Mouse (Mus musculus): ENCODE data around the gene Ifna6. TPM values are rescaled to one million over a fixed set of nuclear protein-coding genes. Genes with fewer than 3 reads are reported as not detected.
A peak's percentile ranks its signal among the peaks of the same experiment; 100 is the strongest.

Ifna6 gene
- total and polyA plus RNA-seq, 2 experiments from 2014 or later: not detected

- WGBS: 0% methylated on average over 8 of the region's 8 CpGs
- no peaks in the 10 kb centered on the region for H3K36me3 ChIP-seq (replicated peaks; ENCODE audit: control insufficient read depth, insufficient read depth, low read length)
- H3K9me3 ChIP-seq (replicated peaks; ENCODE audit: control insufficient read depth, low read length): no peaks in the 10 kb centered on the region
- peak; percentile 81 for DNase-seq (ENCODE audit: low spot score)
- H3K4me2 ChIP-seq (ENCODE audit: low read depth, low read length): peak overlapping the region; percentile 96
- H3K4me1 ChIP-seq (ENCODE audit: control insufficient read depth, insufficient read depth): no peaks in the 10 kb centered on the region
- peaks cover 10% of the 10 kb centered on the region; the same call in 1 of the 2 replicates for H3K27me3 ChIP-seq (ENCODE audit: control insufficient read depth, insufficient read depth, low read length)
- ATAC-seq (ENCODE audit: insufficient read depth, low read depth): peak; percentile 55
- TF ChIP-seq EP300 (IDR thresholded peaks at IDR 0.05; ENCODE audit: low read depth) (no peak), CTCF (IDR thresholded peaks at IDR 0.05; ENCODE audit: low read depth) (peak; percentile 95)
- peak overlapping the region; percentile 71 for H3K4me3 ChIP-seq (ENCODE audit: low read depth, low read length)
- peak overlapping the region; percentile 48; the same call in 1 of the 2 replicates for H3K9ac ChIP-seq (replicated peaks; ENCODE audit: low read depth, low read length)
- peak overlapping the region; percentile 61 for H3K27ac ChIP-seq (ENCODE audit: low read depth)
Observed at GRCm38 (mm10) chr4:88867366-88867925, 40.2 kb downstream of the Ifna6 start.

- peak overlapping the region; percentile 61 for H3K27ac ChIP-seq (ENCODE audit: low read depth)
- H3K27me3 ChIP-seq (ENCODE audit: control insufficient read depth, insufficient read depth, low read length): peaks cover 7% of the 10 kb centered on the region; the same call in 1 of the 2 replicates
- H3K9me3 ChIP-seq (replicated peaks; ENCODE audit: control insufficient read depth, low read length): no peaks in the 10 kb centered on the region
- peak overlapping the region; percentile 71 for H3K4me3 ChIP-seq (ENCODE audit: low read depth, low read length)
- 6% methylated on average over 31 of the region's 31 CpGs for whole genome bisulfite sequencing
- ATAC-seq (ENCODE audit: insufficient read depth, low read depth): peak; percentile 60
- no peaks in the 10 kb centered on the region for H3K4me1 ChIP-seq (ENCODE audit: control insufficient read depth, insufficient read depth)
- peak overlapping the region; percentile 48; the same call in 1 of the 2 replicates for H3K9ac ChIP-seq (replicated peaks; ENCODE audit: low read depth, low read length)
- no peaks in the 10 kb centered on the region for H3K36me3 ChIP-seq (replicated peaks; ENCODE audit: control insufficient read depth, insufficient read depth, low read length)
- peak; percentile 12 for DNase-seq (ENCODE audit: low spot score)
- no peak for TF ChIP-seq EP300 (IDR thresholded peaks at IDR 0.05; ENCODE audit: low read depth)
- no peak for TF ChIP-seq CTCF (IDR thresholded peaks at IDR 0.05; ENCODE audit: low read depth)
- peak overlapping the region; percentile 96 for H3K4me2 ChIP-seq (ENCODE audit: low read depth, low read length)
Observed at GRCm38 (mm10) chr4:88867926-88868911, 41.0 kb downstream of the Ifna6 start.

- H3K9ac ChIP-seq (replicated peaks; ENCODE audit: low read depth, low read length): no peak overlapping the region
- H3K4me1 ChIP-seq (ENCODE audit: control insufficient read depth, insufficient read depth): no peaks in the 10 kb centered on the region
- H3K4me2 ChIP-seq (ENCODE audit: low read depth, low read length): no peak overlapping the region
- no peak overlapping the region for H3K4me3 ChIP-seq (ENCODE audit: low read depth, low read length)
- 2% methylated on average over 2 of the region's 2 CpGs for WGBS
- no peak for ATAC-seq (ENCODE audit: insufficient read depth, low read depth)
- no peak overlapping the region for H3K27ac ChIP-seq (ENCODE audit: low read depth)
- no peak for TF ChIP-seq EP300 (IDR thresholded peaks at IDR 0.05; ENCODE audit: low read depth)
- TF ChIP-seq CTCF (IDR thresholded peaks at IDR 0.05; ENCODE audit: low read depth): peak; percentile 70
- DNase-seq (ENCODE audit: low spot score): peak; percentile 10
- no peaks in the 10 kb centered on the region for H3K27me3 ChIP-seq (ENCODE audit: control insufficient read depth, insufficient read depth, low read length)
- no peaks in the 10 kb centered on the region for H3K36me3 ChIP-seq (replicated peaks; ENCODE audit: control insufficient read depth, insufficient read depth, low read length)
- no peaks in the 10 kb centered on the region for H3K9me3 ChIP-seq (replicated peaks; ENCODE audit: control insufficient read depth, low read length)
Observed at GRCm38 (mm10) chr4:88872691-88873090, 45.5 kb downstream of the Ifna6 start.

GRCm38 (mm10) chr4:88875435-88876095 lies 48.3 kb downstream of the Ifna6 start:
- H3K27ac ChIP-seq (ENCODE audit: low read depth): no peak overlapping the region
- H3K9me3 ChIP-seq (replicated peaks; ENCODE audit: control insufficient read depth, low read length): no peaks in the 10 kb centered on the region
- no peak overlapping the region for H3K4me2 ChIP-seq (ENCODE audit: low read depth, low read length)
- no peaks in the 10 kb centered on the region for H3K4me1 ChIP-seq (ENCODE audit: control insufficient read depth, insufficient read depth)
- 36% methylated on average over 4 of the region's 4 CpGs for WGBS
- ATAC-seq (ENCODE audit: insufficient read depth, low read depth) (no peak), DNase-seq (ENCODE audit: low spot score) (no peak)
- no peaks in the 10 kb centered on the region for H3K36me3 ChIP-seq (replicated peaks; ENCODE audit: control insufficient read depth, insufficient read depth, low read length)
- no peak overlapping the region for H3K9ac ChIP-seq (replicated peaks; ENCODE audit: low read depth, low read length)
- H3K4me3 ChIP-seq (ENCODE audit: low read depth, low read length): no peak overlapping the region
- no peaks in the 10 kb centered on the region for H3K27me3 ChIP-seq (ENCODE audit: control insufficient read depth, insufficient read depth, low read length)
- no peak for TF ChIP-seq CTCF (IDR thresholded peaks at IDR 0.05; ENCODE audit: low read depth)
- TF ChIP-seq EP300 (IDR thresholded peaks at IDR 0.05; ENCODE audit: low read depth): no peak

- no peak overlapping the region for H3K9ac ChIP-seq (replicated peaks; ENCODE audit: low read depth, low read length)
- H3K27ac ChIP-seq (ENCODE audit: low read depth): no peak overlapping the region
Observed at GRCm38 (mm10) chr4:88876520-88876919, 49.3 kb downstream of the Ifna6 start.

More at GRCm38 (mm10) chr4:88876520-88876919, 49.3 kb downstream of the Ifna6 start:
- TF ChIP-seq EP300 (IDR thresholded peaks at IDR 0.05; ENCODE audit: low read depth) (no peak), CTCF (IDR thresholded peaks at IDR 0.05; ENCODE audit: low read depth) (no peak)
- ATAC-seq (ENCODE audit: insufficient read depth, low read depth) (no peak), DNase-seq (ENCODE audit: low spot score) (no peak)
- no peaks in the 10 kb centered on the region for H3K9me3 ChIP-seq (replicated peaks; ENCODE audit: control insufficient read depth, low read length)
- H3K4me1 ChIP-seq (ENCODE audit: control insufficient read depth, insufficient read depth): no peaks in the 10 kb centered on the region
- 79% methylated on average over 4 of the region's 4 CpGs for WGBS
- H3K4me3 ChIP-seq (ENCODE audit: low read depth, low read length): no peak overlapping the region
- H3K27me3 ChIP-seq (ENCODE audit: control insufficient read depth, insufficient read depth, low read length): no peaks in the 10 kb centered on the region
- no peaks in the 10 kb centered on the region for H3K36me3 ChIP-seq (replicated peaks; ENCODE audit: control insufficient read depth, insufficient read depth, low read length)
- H3K4me2 ChIP-seq (ENCODE audit: low read depth, low read length): no peak overlapping the region

Other genes starting within 250 kb of the Ifna6 start
- gene Ifna9, start 235.0 kb upstream of the Ifna6 start, total RNA-seq (2014; rRNA removed; ENCODE audit: low replicate concordance): not detected in 2 replicates
- not detected in 2 replicates for gene Ifna9, start 235.0 kb upstream of the Ifna6 start, polyA plus RNA-seq (2015; fragmentation: Nextera tagmentation; extraction: Ambion mirVana)
- gene Ifna12, start 224.0 kb upstream of the Ifna6 start, total RNA-seq (2014; rRNA removed; ENCODE audit: low replicate concordance): not detected in 2 replicates
- not detected in 2 replicates for gene Ifna12, start 224.0 kb upstream of the Ifna6 start, polyA plus RNA-seq (2015; fragmentation: Nextera tagmentation; extraction: Ambion mirVana)
- not detected in 2 replicates for gene C87499, start 193.0 kb upstream of the Ifna6 start, total RNA-seq (2014; rRNA removed; ENCODE audit: low replicate concordance)
- gene C87499, start 193.0 kb upstream of the Ifna6 start, polyA plus RNA-seq (2015; fragmentation: Nextera tagmentation; extraction: Ambion mirVana): not detected in 2 replicates
- not detected in 2 replicates for gene Ifna13, start 183.0 kb upstream of the Ifna6 start, total RNA-seq (2014; rRNA removed; ENCODE audit: low replicate concordance)
- gene Ifna13, start 183.0 kb upstream of the Ifna6 start, polyA plus RNA-seq (2015; fragmentation: Nextera tagmentation; extraction: Ambion mirVana): not detected in 2 replicates
- gene Ifna16, start 150.5 kb upstream of the Ifna6 start, total RNA-seq (2014; rRNA removed; ENCODE audit: low replicate concordance): not detected in 2 replicates
- not detected in 2 replicates for gene Ifna16, start 150.5 kb upstream of the Ifna6 start, polyA plus RNA-seq (2015; fragmentation: Nextera tagmentation; extraction: Ambion mirVana)
- gene Ifna2, start 143.5 kb upstream of the Ifna6 start, total RNA-seq (2014; rRNA removed; ENCODE audit: low replicate concordance): not detected in 2 replicates
- not detected in 2 replicates for gene Ifna2, start 143.5 kb upstream of the Ifna6 start, polyA plus RNA-seq (2015; fragmentation: Nextera tagmentation; extraction: Ambion mirVana)
- not detected in 2 replicates for gene Ifnab, start 136.1 kb upstream of the Ifna6 start, total RNA-seq (2014; rRNA removed; ENCODE audit: low replicate concordance)
- not detected in 2 replicates for gene Ifnab, start 136.1 kb upstream of the Ifna6 start, polyA plus RNA-seq (2015; fragmentation: Nextera tagmentation; extraction: Ambion mirVana)
- gene Gm26566, start 105.6 kb upstream of the Ifna6 start, total RNA-seq (2014; rRNA removed; ENCODE audit: low replicate concordance): 0.69 and 0.81 TPM in 2 replicates
- 0.52 and 0.66 TPM in 2 replicates for gene Gm26566, start 105.6 kb upstream of the Ifna6 start, polyA plus RNA-seq (2015; fragmentation: Nextera tagmentation; extraction: Ambion mirVana)
- gene Klhl9, start 105.0 kb upstream of the Ifna6 start, total RNA-seq (2014; rRNA removed; ENCODE audit: low replicate concordance): 115 and 134 TPM in 2 replicates
- gene Klhl9, start 105.0 kb upstream of the Ifna6 start, polyA plus RNA-seq (2015; fragmentation: Nextera tagmentation; extraction: Ambion mirVana): 65.9 and 66.7 TPM in 2 replicates
- gene Gm13271, start 72.5 kb upstream of the Ifna6 start, total RNA-seq (2014; rRNA removed; ENCODE audit: low replicate concordance): not detected in 2 replicates
- gene Gm13271, start 72.5 kb upstream of the Ifna6 start, polyA plus RNA-seq (2015; fragmentation: Nextera tagmentation; extraction: Ambion mirVana): not detected in 2 replicates
- gene Gm13283, start 67.3 kb upstream of the Ifna6 start, total RNA-seq (2014; rRNA removed; ENCODE audit: low replicate concordance): not detected in 2 replicates
- 0.25 and 0.46 TPM in 2 replicates for gene Gm13283, start 67.3 kb upstream of the Ifna6 start, polyA plus RNA-seq (2015; fragmentation: Nextera tagmentation; extraction: Ambion mirVana)
- not detected in 2 replicates for gene Gm13290, start 53.6 kb upstream of the Ifna6 start, total RNA-seq (2014; rRNA removed; ENCODE audit: low replicate concordance)
- gene Gm13290, start 53.6 kb upstream of the Ifna6 start, polyA plus RNA-seq (2015; fragmentation: Nextera tagmentation; extraction: Ambion mirVana): 0.20 TPM in 1 of 2 replicates, not detected in the other
- gene Gm13289, start 50.5 kb upstream of the Ifna6 start, total RNA-seq (2014; rRNA removed; ENCODE audit: low replicate concordance): not detected in 2 replicates
- not detected in 2 replicates for gene Gm13289, start 50.5 kb upstream of the Ifna6 start, polyA plus RNA-seq (2015; fragmentation: Nextera tagmentation; extraction: Ambion mirVana)
- not detected in 2 replicates for gene Gm13272, start 47.6 kb upstream of the Ifna6 start, total RNA-seq (2014; rRNA removed; ENCODE audit: low replicate concordance)
- gene Gm13272, start 47.6 kb upstream of the Ifna6 start, polyA plus RNA-seq (2015; fragmentation: Nextera tagmentation; extraction: Ambion mirVana): not detected in 2 replicates
- not detected in 2 replicates for gene Ifnz, start 45.3 kb upstream of the Ifna6 start, total RNA-seq (2014; rRNA removed; ENCODE audit: low replicate concordance)
- gene Ifnz, start 45.3 kb upstream of the Ifna6 start, polyA plus RNA-seq (2015; fragmentation: Nextera tagmentation; extraction: Ambion mirVana): 0.22 and 0.41 TPM in 2 replicates
- gene Gm13276, start 41.7 kb upstream of the Ifna6 start, total RNA-seq (2014; rRNA removed; ENCODE audit: low replicate concordance): not detected in 2 replicates
- not detected in 2 replicates for gene Gm13276, start 41.7 kb upstream of the Ifna6 start, polyA plus RNA-seq (2015; fragmentation: Nextera tagmentation; extraction: Ambion mirVana)
- gene Gm13277, start 38.8 kb upstream of the Ifna6 start, total RNA-seq (2014; rRNA removed; ENCODE audit: low replicate concordance): not detected in 2 replicates
- not detected in 2 replicates for gene Gm13277, start 38.8 kb upstream of the Ifna6 start, polyA plus RNA-seq (2015; fragmentation: Nextera tagmentation; extraction: Ambion mirVana)
- not detected in 2 replicates for gene Gm13278, start 35.9 kb upstream of the Ifna6 start, total RNA-seq (2014; rRNA removed; ENCODE audit: low replicate concordance)
- gene Gm13278, start 35.9 kb upstream of the Ifna6 start, polyA plus RNA-seq (2015; fragmentation: Nextera tagmentation; extraction: Ambion mirVana): not detected in 2 replicates
- not detected in 2 replicates for gene Gm13275, start 32.9 kb upstream of the Ifna6 start, total RNA-seq (2014; rRNA removed; ENCODE audit: low replicate concordance)
- not detected in 2 replicates for gene Gm13275, start 32.9 kb upstream of the Ifna6 start, polyA plus RNA-seq (2015; fragmentation: Nextera tagmentation; extraction: Ambion mirVana)
- not detected in 2 replicates for gene Gm13279, start 30.0 kb upstream of the Ifna6 start, total RNA-seq (2014; rRNA removed; ENCODE audit: low replicate concordance)
- not detected in 2 replicates for gene Gm13279, start 30.0 kb upstream of the Ifna6 start, polyA plus RNA-seq (2015; fragmentation: Nextera tagmentation; extraction: Ambion mirVana)
- gene Gm13285, start 27.8 kb upstream of the Ifna6 start, total RNA-seq (2014; rRNA removed; ENCODE audit: low replicate concordance): 0.50 and 0.66 TPM in 2 replicates
- gene Gm13285, start 27.8 kb upstream of the Ifna6 start, polyA plus RNA-seq (2015; fragmentation: Nextera tagmentation; extraction: Ambion mirVana): 0.78 and 0.85 TPM in 2 replicates
- not detected in 2 replicates for gene Gm13287, start 24.2 kb upstream of the Ifna6 start, total RNA-seq (2014; rRNA removed; ENCODE audit: low replicate concordance)
- not detected in 2 replicates for gene Gm13287, start 24.2 kb upstream of the Ifna6 start, polyA plus RNA-seq (2015; fragmentation: Nextera tagmentation; extraction: Ambion mirVana)
- gene Gm13288, start 21.9 kb upstream of the Ifna6 start, total RNA-seq (2014; rRNA removed; ENCODE audit: low replicate concordance): not detected in 2 replicates
- not detected in 2 replicates for gene Gm13288, start 21.9 kb upstream of the Ifna6 start, polyA plus RNA-seq (2015; fragmentation: Nextera tagmentation; extraction: Ambion mirVana)
- not detected in 2 replicates for gene Ifna7, start 11.2 kb upstream of the Ifna6 start, total RNA-seq (2014; rRNA removed; ENCODE audit: low replicate concordance)
- gene Ifna7, start 11.2 kb upstream of the Ifna6 start, polyA plus RNA-seq (2015; fragmentation: Nextera tagmentation; extraction: Ambion mirVana): not detected in 2 replicates
- not detected in 2 replicates for gene Ifna11, start 7.5 kb upstream of the Ifna6 start, total RNA-seq (2014; rRNA removed; ENCODE audit: low replicate concordance)
- gene Ifna11, start 7.5 kb upstream of the Ifna6 start, polyA plus RNA-seq (2015; fragmentation: Nextera tagmentation; extraction: Ambion mirVana): not detected in 2 replicates
- not detected in 2 replicates for gene Ifna5, start 8.1 kb downstream of the Ifna6 start, total RNA-seq (2014; rRNA removed; ENCODE audit: low replicate concordance)
- not detected in 2 replicates for gene Ifna5, start 8.1 kb downstream of the Ifna6 start, polyA plus RNA-seq (2015; fragmentation: Nextera tagmentation; extraction: Ambion mirVana)
- not detected in 2 replicates for gene Ifna4, start 14.4 kb downstream of the Ifna6 start, total RNA-seq (2014; rRNA removed; ENCODE audit: low replicate concordance)
- gene Ifna4, start 14.4 kb downstream of the Ifna6 start, polyA plus RNA-seq (2015; fragmentation: Nextera tagmentation; extraction: Ambion mirVana): not detected in 2 replicates
- not detected in 2 replicates for gene Ifna1, start 22.7 kb downstream of the Ifna6 start, total RNA-seq (2014; rRNA removed; ENCODE audit: low replicate concordance)
- gene Ifna1, start 22.7 kb downstream of the Ifna6 start, polyA plus RNA-seq (2015; fragmentation: Nextera tagmentation; extraction: Ambion mirVana): not detected in 2 replicates
- gene Ifne, start 52.8 kb downstream of the Ifna6 start, total RNA-seq (2014; rRNA removed; ENCODE audit: low replicate concordance): not detected in 2 replicates
- gene Ifne, start 52.8 kb downstream of the Ifna6 start, polyA plus RNA-seq (2015; fragmentation: Nextera tagmentation; extraction: Ambion mirVana): not detected in 2 replicates

Data from heart, postnatal 0 days (tissue).